Mouse (Mus musculus) ES-Bruce4 (cell line): ENCODE measurements at regions not wholly inside any gene's neighbourhood (a gene's known extent, or its start where the extent isn't known, plus 50 kb on each side); places are given as distances from the start of the nearest gene placed in this dataset.

Source experiments
- CTCF ChIP-seq: IDR thresholded peaks from one replicate; pipeline ENCODE4 v1.8.1; 2011; ENCODE audit warnings: low read depth, low read length
- EP300 ChIP-seq: IDR thresholded peaks from 2 replicates; pipeline ENCODE4 v1.6.1; 2011; ENCODE audit warnings: low read depth, low read length; ENCODE audit not compliant: insufficient read depth
- POLR2A ChIP-seq: IDR thresholded peaks from one replicate; pipeline ENCODE4 v1.8.1; 2011; ENCODE audit warnings: low read length; ENCODE audit not compliant: insufficient read depth

DNA sequence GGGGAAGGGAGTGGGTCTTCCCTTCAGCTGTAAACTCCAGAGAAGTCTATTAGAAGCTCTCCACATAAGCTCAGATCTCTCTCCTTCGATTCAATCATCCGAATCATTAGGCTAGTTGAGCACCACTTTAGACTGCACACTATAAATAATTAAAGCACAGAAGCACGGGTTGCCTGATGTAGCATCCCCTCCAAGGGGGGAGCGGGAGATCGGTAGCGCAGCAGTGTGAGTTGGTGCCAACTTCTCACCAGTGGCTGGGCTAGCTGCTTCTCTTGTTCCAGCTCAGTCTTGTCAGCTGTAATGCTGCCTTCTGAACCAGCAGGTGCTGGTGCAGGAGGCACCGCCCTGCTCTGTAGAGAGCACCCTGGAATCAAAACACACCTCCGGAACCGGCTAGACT, 78.6 kb downstream of the A830031A19Rik start:
- TF ChIP-seq CTCF, result no peak
- no peak for TF ChIP-seq POLR2A
- no peak for TF ChIP-seq EP300
